Mouse (Mus musculus): ENCODE results near the gene Chd6.

Gene Chd6

GRCm38 (mm10) chr2:160932325-160932724 is 176.6 kb downstream of the Chd6 start:
- DNase-seq (ENCODE audit: low spot score), result no peak

DNA sequence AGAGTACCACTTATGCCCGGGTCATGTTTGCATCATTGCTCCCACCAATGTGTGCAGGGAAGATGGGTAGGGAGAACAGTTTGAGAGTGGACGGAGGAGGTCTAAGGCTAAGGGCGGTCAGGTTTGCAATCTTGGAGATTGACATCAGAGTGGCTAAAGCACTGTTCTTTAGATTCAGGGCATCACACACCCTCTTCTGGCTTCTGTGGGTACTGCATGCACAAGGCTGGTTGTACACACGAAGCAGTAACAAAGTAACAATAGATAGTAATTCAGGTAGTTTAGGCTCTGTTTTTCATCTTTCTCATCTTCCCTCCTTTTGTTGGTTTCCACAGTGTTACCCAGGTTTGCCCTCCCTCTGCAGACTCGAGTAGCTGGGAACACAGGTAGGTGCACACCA is 177.5 kb downstream of the Chd6 start:
- no peak for DNase-seq (ENCODE audit: low spot score)

DNA sequence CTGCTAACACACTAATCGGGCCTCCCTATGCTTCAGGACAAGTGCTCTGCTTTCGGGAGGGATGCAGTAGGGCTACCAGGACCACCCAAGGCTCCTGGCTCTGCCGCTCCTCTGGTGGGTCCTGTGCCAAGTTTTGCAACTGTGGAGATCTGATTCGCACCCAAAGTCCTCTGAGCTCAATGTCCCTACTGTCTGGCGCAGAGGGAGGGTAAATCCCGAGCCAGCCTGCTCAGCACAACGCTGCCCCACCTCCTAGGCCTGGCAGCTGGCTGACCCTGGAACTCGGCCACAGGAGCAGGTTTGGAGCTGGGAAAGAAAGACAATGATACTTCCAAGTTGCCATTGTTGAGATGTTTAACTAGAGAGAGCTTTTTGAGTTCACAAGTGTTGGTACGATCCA is 183.7 kb downstream of the Chd6 start:
- no peak for DNase-seq (ENCODE audit: low spot score)

- no peak for DNase-seq (ENCODE audit: low spot score)
These were observed 187.6 kb downstream of the Chd6 start for GRCm38 (mm10) chr2:160921285-160921684.

- DNase-seq (ENCODE audit: low spot score), result no peak
These were observed 190.0 kb downstream of the Chd6 start for GRCm38 (mm10) chr2:160918930-160919215.

GRCm38 (mm10) chr2:160918154-160918929 is 190.5 kb downstream of the Chd6 start:
- DNase-seq (ENCODE audit: low spot score), result no peak

GRCm38 (mm10) chr2:160917313-160917712 is 191.6 kb downstream of the Chd6 start:
- no peak for DNase-seq (ENCODE audit: low spot score)

GRCm38 (mm10) chr2:160916714-160917113 is 192.2 kb downstream of the Chd6 start:
- DNase-seq (ENCODE audit: low spot score), result no peak

- DNase-seq (ENCODE audit: low spot score), result no peak
These were observed 192.9 kb downstream of the Chd6 start for GRCm38 (mm10) chr2:160915821-160916610.

DNA sequence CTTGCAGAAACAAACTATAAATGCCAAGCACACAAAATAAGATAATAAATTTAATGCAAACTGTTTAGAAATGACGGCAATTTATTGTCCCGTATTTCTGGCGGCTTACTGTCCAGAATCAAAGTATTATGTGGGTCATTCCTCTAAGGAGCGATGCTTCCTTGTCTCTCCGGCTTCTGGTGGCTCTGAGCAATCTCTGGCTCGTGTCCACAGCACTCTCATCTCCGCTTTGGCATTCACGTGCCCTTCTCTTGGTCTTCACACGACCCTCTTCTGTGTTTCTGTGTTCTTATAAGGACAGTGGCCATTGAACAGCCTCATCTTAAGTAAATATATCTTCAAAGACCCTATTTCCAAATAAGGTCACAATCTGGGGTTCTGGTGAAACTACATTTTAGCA is 194.2 kb downstream of the Chd6 start:
- no peak for DNase-seq (ENCODE audit: low spot score)

- DNase-seq (ENCODE audit: low spot score), result no peak
These were observed 196.6 kb downstream of the Chd6 start, which contains the start of gene Emilin3 for GRCm38 (mm10) chr2:160912231-160912671. Gene Emilin3 (minus strand): TSS chr2:160912328.

GRCm38 (mm10) chr2:160911558-160912201 is 197.2 kb downstream of the Chd6 start:
- no peak for DNase-seq (ENCODE audit: low spot score)

GRCm38 (mm10) chr2:160910633-160911032 is 198.2 kb downstream of the Chd6 start:
- no peak for DNase-seq (ENCODE audit: low spot score)

GRCm38 (mm10) chr2:160908607-160909006 is 200.3 kb downstream of the Chd6 start:
- no peak for DNase-seq (ENCODE audit: low spot score)

DNA sequence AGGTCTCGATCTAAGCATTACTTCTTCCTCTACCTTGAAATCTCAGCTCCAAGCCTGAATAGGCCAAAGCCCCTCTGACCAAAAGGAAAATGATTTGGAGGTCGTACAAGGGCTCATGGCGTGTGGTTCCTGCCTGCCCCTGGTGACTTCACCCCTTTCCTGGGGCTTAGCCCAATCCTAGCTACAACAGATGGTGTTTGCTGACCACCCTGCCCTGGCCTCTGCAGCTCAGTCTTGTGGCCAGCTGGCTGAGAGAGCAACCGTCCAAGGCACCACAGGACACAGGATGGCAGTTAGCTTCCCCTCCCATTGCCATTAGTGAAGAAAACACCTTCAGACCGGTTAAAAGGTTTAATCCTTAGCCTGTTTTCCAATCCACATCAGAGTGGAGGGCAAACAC is 202.8 kb downstream of the Chd6 start:
- no peak for DNase-seq (ENCODE audit: low spot score)

DNA sequence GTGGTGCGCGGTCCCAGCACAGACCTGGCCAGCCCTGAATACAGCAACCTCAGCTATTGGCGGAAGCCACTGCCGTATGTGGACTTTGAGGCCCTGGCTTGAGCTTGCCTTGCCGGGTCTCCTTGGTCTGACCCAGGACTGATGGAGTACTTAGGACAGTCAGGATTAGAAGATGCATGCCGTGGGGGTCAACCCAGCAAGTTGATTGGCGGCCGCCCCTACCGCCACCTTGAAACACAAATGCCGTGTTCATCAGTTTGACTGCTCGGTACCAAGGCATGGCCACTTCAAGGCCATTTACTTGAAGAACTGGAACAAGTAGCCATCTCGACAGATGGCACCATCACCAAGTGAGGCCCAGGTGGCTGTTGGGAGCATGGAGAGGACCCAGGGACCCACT is 203.6 kb downstream of the Chd6 start:
- DNase-seq (ENCODE audit: low spot score), result no peak

DNA sequence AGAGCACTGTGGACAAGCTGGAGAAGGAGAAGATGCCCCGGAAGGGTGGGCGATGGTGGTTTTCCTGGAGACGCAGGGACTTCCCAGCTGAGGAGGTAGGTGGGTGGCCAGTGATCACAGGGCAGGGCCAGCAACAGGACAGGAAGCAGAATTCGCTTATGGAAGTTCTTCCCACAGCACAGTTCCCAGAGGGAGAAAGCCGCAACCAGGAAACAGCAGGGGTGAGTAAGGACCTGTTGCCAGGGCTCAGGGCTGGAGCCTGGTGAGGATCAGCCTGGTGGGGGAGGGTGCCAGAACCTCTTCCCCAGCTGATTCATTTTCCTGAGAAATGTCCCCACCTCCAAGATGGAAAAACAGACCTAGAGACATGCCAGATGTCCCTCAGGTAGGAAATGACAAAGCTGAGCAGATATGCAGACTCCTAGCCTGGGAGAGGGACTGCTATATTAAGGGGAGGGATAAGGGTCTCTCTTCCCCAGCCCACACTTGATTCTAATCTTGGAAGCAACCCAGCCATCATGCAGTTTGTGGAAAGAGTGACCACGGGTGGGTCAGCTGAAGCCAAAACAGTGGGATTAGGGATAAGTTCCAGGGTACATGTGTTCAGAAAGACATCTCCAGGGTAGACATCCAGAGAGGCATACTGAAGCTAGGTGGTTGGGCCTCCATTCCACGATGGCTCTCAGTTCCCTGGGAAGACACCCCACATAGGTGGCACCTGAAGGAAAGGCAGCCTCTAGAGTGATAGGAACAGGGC is 207.0 kb downstream of the Chd6 start:
- no peak for DNase-seq (ENCODE audit: low spot score)
